Mouse (Mus musculus): ENCODE results near the gene Zswim1.

GRCm38 (mm10) chr2:164817206-164817605 lies 5.3 kb upstream of the Zswim1 start:
- TF ChIP-seq POLR2A (IDR thresholded peaks at IDR 0.05; ENCODE audit: borderline replicate concordance, control insufficient read depth, low read depth, low read length): no peak
- TF ChIP-seq CTCF (IDR thresholded peaks at IDR 0.05; ENCODE audit: control insufficient read depth, insufficient read depth, low read length): no peak

Measured in bone marrow, adult 2 months (tissue).